Mouse (Mus musculus) MEL (cell line): ENCODE measurements around the gene Rab3gap2. TPM values are rescaled to one million over a fixed set of nuclear protein-coding genes. Genes with fewer than 3 reads are reported as not detected.

Experiments
- DNase-seq: peaks from one replicate; pipeline ENCODE4 v3.0.0; 2011; ENCODE audit warnings: low read depth, low spot score
- H3K27ac ChIP-seq: 2 replicates; pipeline ENCODE4 v1.5.1; 2012; ENCODE audit warnings: low read depth, mild to moderate bottlenecking, control low read depth, low read length, moderate library complexity; ENCODE audit not compliant: control insufficient read depth
- H3K27me3 ChIP-seq, 2 experiments: fragments of 150-350 bp in 1 of 2; sonication (generic) in 1 of 2; 2 replicates each; pipeline ENCODE4 v1.6.1; 2012; ENCODE audit warnings: low read length in 2 of 2, mild to moderate bottlenecking in 2 of 2, improper control_type of control experiment in 1 of 2, moderate library complexity in 1 of 2; ENCODE audit not compliant: insufficient read depth in 2 of 2, control insufficient read depth in 1 of 2
- H3K36me3 ChIP-seq, 2 experiments: 2 replicates each; pipeline ENCODE4 v1.6.1; 2012 to 2014; ENCODE audit warnings: low read length in 2 of 2, improper control_type of control experiment in 1 of 2, inconsistent platforms in 1 of 2, mild to moderate bottlenecking in 1 of 2; ENCODE audit not compliant: insufficient read depth in 2 of 2, control insufficient read depth in 1 of 2
- H3K4me1 ChIP-seq, 2 experiments: fragments of 150-350 bp in 1 of 2; sonication (generic) in 1 of 2; 2 replicates each; pipeline ENCODE4 v1.6.1; 2012; ENCODE audit warnings: low read length in 2 of 2, improper control_type of control experiment in 1 of 2, mild to moderate bottlenecking in 1 of 2; ENCODE audit not compliant: insufficient read depth in 2 of 2, control insufficient read depth in 1 of 2
- H3K4me3 ChIP-seq, 2 experiments: fragments of 150-350 bp in 1 of 2; sonication (generic) in 1 of 2; 2 replicates each; pipeline ENCODE4 v1.5.1; 2012; ENCODE audit warnings: low read depth in 2 of 2, low read length in 2 of 2, mild to moderate bottlenecking in 2 of 2, moderate library complexity in 2 of 2, control low read depth in 1 of 2, improper control_type of control experiment in 1 of 2; ENCODE audit not compliant: control insufficient read depth in 1 of 2, insufficient read depth in 1 of 2
- H3K79me2 ChIP-seq: 2 replicates; pipeline ENCODE4 v1.6.1; 2012; ENCODE audit warnings: mild to moderate bottlenecking, low read length, moderate library complexity; ENCODE audit not compliant: control insufficient read depth, poor library complexity, insufficient read depth
- H3K9ac ChIP-seq: 2 replicates; pipeline ENCODE4 v1.6.1; 2012; ENCODE audit warnings: low read depth, mild to moderate bottlenecking, control low read depth, low read length, moderate library complexity; ENCODE audit not compliant: control insufficient read depth, poor library complexity, severe bottlenecking
- H3K9me3 ChIP-seq: fragments of 150-350 bp; sonication (generic); replicated peaks from 2 replicates; pipeline ENCODE4 v1.6.1; 2012; ENCODE audit warnings: mild to moderate bottlenecking, low read length, improper control_type of control experiment, moderate library complexity; ENCODE audit not compliant: insufficient read depth
- BHLHE40 ChIP-seq: IDR thresholded peaks from 2 replicates; pipeline ENCODE4 v1.6.1; 2012; ENCODE audit warnings: low read depth, mild to moderate bottlenecking, inconsistent platforms, low read length, improper control_type of control experiment, borderline replicate concordance
- CHD2 ChIP-seq: IDR thresholded peaks from 2 replicates; pipeline ENCODE4 v1.6.1; 2011; ENCODE audit warnings: low read length, improper control_type of control experiment
- CTCF ChIP-seq, 3 experiments: IDR thresholded peaks in 2 of 3; conservative IDR thresholded peaks in 1 of 3; 2 replicates each; pipeline ENCODE4 v1.5.1; 2011 to 2012; ENCODE audit warnings: low read length in 3 of 3, low read depth in 2 of 3, mild to moderate bottlenecking in 2 of 3, improper control_type of control experiment in 1 of 3, inconsistent platforms in 1 of 3, mixed read lengths in 1 of 3, moderate library complexity in 1 of 3; ENCODE audit not compliant: control insufficient read depth in 1 of 3, insufficient read depth in 1 of 3, poor library complexity in 1 of 3, severe bottlenecking in 1 of 3
- ELF1 ChIP-seq: IDR thresholded peaks from 2 replicates; pipeline ENCODE4 v1.6.1; 2014; ENCODE audit warnings: low read depth, mild to moderate bottlenecking, inconsistent platforms, low read length, improper control_type of control experiment, moderate library complexity
- GABPA ChIP-seq: IDR thresholded peaks from 2 replicates; pipeline ENCODE4 v1.6.1; 2012; ENCODE audit warnings: low read depth, mild to moderate bottlenecking, inconsistent platforms, low read length, improper control_type of control experiment, moderate library complexity
- HCFC1 ChIP-seq: IDR thresholded peaks from 2 replicates; pipeline ENCODE4 v1.6.1; 2012; ENCODE audit warnings: low read depth, mild to moderate bottlenecking, inconsistent platforms, low read length, improper control_type of control experiment, moderate library complexity
- JUND ChIP-seq: IDR thresholded peaks from 2 replicates; pipeline ENCODE4 v1.6.1; 2011; ENCODE audit warnings: low read depth, mild to moderate bottlenecking, improper control_type of control experiment, low read length
- KAT2A ChIP-seq: conservative IDR thresholded peaks from 2 replicates; pipeline ENCODE4 v1.6.1; 2012; ENCODE audit warnings: low read depth, low read length, improper control_type of control experiment, inconsistent platforms
- MAFK ChIP-seq: IDR thresholded peaks from 2 replicates; pipeline ENCODE4 v1.6.1; 2011; ENCODE audit warnings: low read depth, mild to moderate bottlenecking, low read length, improper control_type of control experiment, borderline replicate concordance
- MAZ ChIP-seq: IDR thresholded peaks from 2 replicates; pipeline ENCODE4 v1.6.1; 2012; ENCODE audit warnings: low read depth, mild to moderate bottlenecking, inconsistent platforms, low read length, improper control_type of control experiment
- POLR2AphosphoS2 ChIP-seq: IDR thresholded peaks from 2 replicates; pipeline ENCODE4 v1.6.1; 2011; ENCODE audit warnings: low read length, improper control_type of control experiment
- RCOR1 ChIP-seq: IDR thresholded peaks from 2 replicates; pipeline ENCODE4 v1.6.1; 2012; ENCODE audit warnings: low read depth, mild to moderate bottlenecking, inconsistent platforms, low read length, improper control_type of control experiment
- SMC3 ChIP-seq: IDR thresholded peaks from 2 replicates; pipeline ENCODE4 v1.6.1; 2011; ENCODE audit warnings: low read depth, low read length, improper control_type of control experiment
- TAL1 ChIP-seq: IDR thresholded peaks from 2 replicates; pipeline ENCODE4 v1.6.1; 2012; ENCODE audit warnings: mild to moderate bottlenecking, inconsistent platforms, low read length, moderate library complexity, mixed read lengths
- TCF12 ChIP-seq: IDR thresholded peaks from 2 replicates; pipeline ENCODE4 v1.6.1; 2014; ENCODE audit warnings: low read depth, mild to moderate bottlenecking, inconsistent platforms, low read length, improper control_type of control experiment, moderate library complexity
- polyA plus RNA-seq, 2 experiments: library from polyadenylated mRNA; stranded (reverse) in 1 of 2; unstranded in 1 of 2; fragments of >175 nt in 1 of 2; fragments of >200 nt in 1 of 2; gene quantifications; 2 replicates each; pipeline versions ENCODE4 v1.2.1 to v1.2.4; 2012; ENCODE audit warnings: low replicate concordance in 2 of 2, low read depth in 1 of 2; ENCODE audit not compliant: insufficient read length in 2 of 2, insufficient read depth in 1 of 2, missing spikeins in 1 of 2
- total RNA-seq: library from RNA; depleted of rRNA; stranded (reverse); fragments of 300-350 nt; gene quantifications from 2 replicates; pipeline ENCODE4 v1.2.3, GENCODE M21; 2012

Rab3gap2 gene
- total and polyA plus RNA-seq, 3 experiments = 24.1 to 40.1 TPM; not detected in 1

DNA sequence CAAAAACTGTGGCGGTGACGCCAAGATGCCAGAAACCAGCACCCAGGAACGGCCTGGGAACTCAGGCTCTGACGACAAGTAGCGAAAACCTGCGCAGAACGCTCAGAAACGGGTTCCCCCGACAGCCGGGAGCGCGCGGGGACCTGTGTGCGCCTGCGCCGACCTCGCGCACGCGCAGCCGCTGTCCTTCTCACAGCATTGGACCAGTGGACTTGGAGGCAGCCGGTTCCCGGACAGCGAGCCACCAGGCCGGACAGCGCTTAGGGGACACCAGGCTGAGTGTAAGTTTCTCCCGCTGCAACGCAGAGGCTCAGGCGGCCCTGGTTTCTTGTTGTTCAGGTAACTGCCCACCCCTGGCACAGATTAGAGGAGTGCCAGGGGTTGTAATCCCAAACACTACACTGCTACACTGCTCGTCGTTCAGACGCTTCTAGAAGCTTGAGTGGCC, 128.1 kb downstream of the Rab3gap2 start, which contains the start of gene Bpnt1 (continued):
- no peak for TF ChIP-seq RCOR1
- TF ChIP-seq TAL1 = no peak

DNA sequence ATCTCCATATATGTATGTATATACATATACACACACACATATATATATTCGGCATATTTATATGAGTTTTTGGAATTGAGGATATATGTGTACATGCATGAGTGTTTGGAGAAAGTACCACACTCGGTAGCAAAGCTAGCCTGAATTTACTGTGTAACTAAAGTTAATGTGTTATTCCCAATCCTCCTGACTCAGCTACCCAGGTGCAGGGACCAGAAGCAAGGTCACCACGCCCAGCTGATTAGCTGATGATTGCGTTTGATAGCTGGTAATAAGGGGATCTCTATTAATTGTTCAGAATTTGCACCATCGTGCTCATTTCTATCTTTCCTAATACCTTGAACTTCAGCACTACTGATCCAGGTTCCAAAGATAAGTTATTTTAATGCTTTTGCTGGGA, 129.7 kb downstream of the Rab3gap2 start:
- Histone ChIP-seq H3K27ac (no peak overlapping the region), H3K36me3 (peaks cover 0 to 9% of the 10 kb centered on the region in 2 experiments; a peak in 2 of 4 replicates), H3K27me3 (no peaks in the 10 kb centered on the region), H3K4me1 (peaks cover 2 to 11% of the 10 kb centered on the region in 2 experiments; a peak in 2 of 4 replicates), H3K79me2 (peaks cover 6% of the 10 kb centered on the region), H3K9me3 (no peaks in the 10 kb centered on the region), H3K4me3 (no peak overlapping the region), H3K9ac (no peak overlapping the region)
- TF ChIP-seq CTCF (IDR thresholded peaks at IDR 0.05 in 2 of 3, conservative IDR thresholded peaks at IDR 0.05 in 1 of 3; ENCODE audit: control insufficient read depth in 1 of 3, insufficient read depth in 1 of 3, low read depth in 2 of 3, low read length in 3 of 3, poor library complexity in 1 of 3, severe bottlenecking in 1 of 3) (no peak), POLR2AphosphoS2 (no peak), KAT2A (no peak), SMC3 (no peak), HCFC1 (no peak)
- DNase-seq = no peak

DNA sequence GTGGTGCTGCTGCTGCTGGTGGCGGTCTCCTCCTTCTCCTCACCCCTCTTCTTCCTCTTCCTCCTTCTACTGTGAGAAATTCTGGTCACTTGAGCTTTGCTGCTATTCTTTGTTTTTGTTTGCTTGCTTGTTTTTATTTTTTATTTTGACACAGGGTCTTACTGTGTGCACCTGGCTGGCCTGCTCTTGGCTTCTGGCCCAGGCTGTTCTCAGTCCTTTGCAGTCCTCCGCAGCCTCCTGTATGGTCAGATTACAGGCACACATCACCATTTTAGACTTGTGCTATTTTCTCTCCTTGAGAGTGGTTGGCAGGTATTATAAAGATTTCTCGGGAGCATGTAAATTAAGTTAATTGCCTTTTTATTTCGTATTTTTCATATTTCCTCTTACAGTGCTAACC, 130.2 kb downstream of the Rab3gap2 start:
- Histone ChIP-seq H3K4me3 (no peak overlapping the region), H3K27ac (no peak overlapping the region), H3K9me3 (no peaks in the 10 kb centered on the region), H3K36me3 (peaks cover 0 to 9% of the 10 kb centered on the region in 2 experiments; a peak in 2 of 4 replicates), H3K9ac (no peak overlapping the region), H3K79me2 (peaks cover 1% of the 10 kb centered on the region; the same call in 1 of the 2 replicates), H3K4me1 (peaks cover 2 to 11% of the 10 kb centered on the region in 2 experiments; a peak in 2 of 4 replicates), H3K27me3 (no peaks in the 10 kb centered on the region)
- no peak for TF ChIP-seq JUND
- no peak for TF ChIP-seq BHLHE40
- no peak for TF ChIP-seq TCF12
- TF ChIP-seq MAZ = no peak
- no peak for TF ChIP-seq GABPA
- TF ChIP-seq CHD2 = no peak
- no peak for TF ChIP-seq MAFK
- TF ChIP-seq SMC3 = no peak
- TF ChIP-seq ELF1 = no peak
- TF ChIP-seq TAL1 = no peak
- DNase-seq = no peak
